8 mouse cellular contexts compared by ENCODE assay signal in genomic region chr5:38479908-38480725, GRCm38 (mm10). TPM values are rescaled to one million over a fixed set of nuclear protein-coding genes. Genes with fewer than 3 reads are reported as not detected.
DNase-seq lines count a peak whose midpoint lies in the region; ATAC-seq and TF ChIP-seq lines count a peak whose summit lies in the region.

No protein-coding gene starts in this region.

- no peaks in the 10 kb centered on the region for H3K9me3 ChIP-seq in heart, embryonic 11.5 days (replicated peaks; ENCODE audit: control insufficient read depth, low read length)
- no peaks in the 10 kb centered on the region for H3K9me3 ChIP-seq in lung, postnatal 0 days (ENCODE audit: low read length)

- TF ChIP-seq POLR2A in olfactory bulb, adult 2 months (IDR thresholded peaks at IDR 0.05; ENCODE audit: insufficient read depth, low read depth, low read length), result no peak

- peak; percentile 72 for DNase-seq in 3134 (ENCODE audit: extremely low read depth, insufficient read length, low spot score)
- peak; percentile 85 to 96 for DNase-seq in adrenal gland, adult (ENCODE audit: inconsistent age in 2 of 2, low spot score in 1 of 2)
- peak; percentile 65 for DNase-seq in embryo, embryonic 11 days
- DNase-seq in kidney, adult 9 months, result peak; percentile 95
- DNase-seq in lung, postnatal 0 days (ENCODE audit: low spot score), result peak; percentile 87
- DNase-seq in urinary bladder, postnatal 36 days (ENCODE audit: low spot score in 2 of 2), result peak; percentile 35 to 69

- no peak for TF ChIP-seq EP300 in lung, postnatal 0 days (IDR thresholded peaks at IDR 0.05)

- 30% methylated on average over 22 of the region's 22 CpGs for WGBS in heart, embryonic 11.5 days (ENCODE audit: insufficient replicate concordance)
- 12% methylated on average over 22 of the region's 22 CpGs for WGBS in lung, postnatal 0 days
- WGBS in olfactory bulb, adult 2 months, result 26% methylated on average over 22 of the region's 22 CpGs

- H3K4me3 ChIP-seq in heart, embryonic 11.5 days (ENCODE audit: low read depth, low read length), result peak overlapping the region; percentile 23
- H3K4me3 ChIP-seq in lung, postnatal 0 days (ENCODE audit: low read depth, low read length), result peak overlapping the region; percentile 42
- H3K4me3 ChIP-seq in olfactory bulb, adult 2 months (ENCODE audit: insufficient read depth, low read depth, low read length), result peak overlapping the region; percentile 42

- peaks cover 14% of the 10 kb centered on the region; the same call in 1 of the 2 replicates for H3K4me1 ChIP-seq in heart, embryonic 11.5 days (ENCODE audit: control insufficient read depth, insufficient read depth, low read length)
- 0 out of 2 replicates have a peak, but pooled peaks cover 3% of the 10 kb centered on the region for H3K4me1 ChIP-seq in lung, postnatal 0 days (ENCODE audit: insufficient read depth, low read depth, low read length)
- H3K4me1 ChIP-seq in olfactory bulb, adult 2 months (ENCODE audit: control insufficient read depth, insufficient read depth, low read length), result peaks cover 17% of the 10 kb centered on the region

- H3K4me2 ChIP-seq in heart, embryonic 11.5 days, result peak overlapping the region; percentile 67
- peak overlapping the region; percentile 71 for H3K4me2 ChIP-seq in lung, postnatal 0 days (replicated peaks; ENCODE audit: low read depth, low read length)

- H3K9ac ChIP-seq in heart, embryonic 11.5 days (ENCODE audit: low read depth, low read length), result peak overlapping the region; percentile 69
- H3K9ac ChIP-seq in lung, postnatal 0 days (replicated peaks; ENCODE audit: low read depth), result peak overlapping the region; percentile 34; the same call in 1 of the 2 replicates

- ATAC-seq in heart, embryonic 11.5 days (replicated peaks; ENCODE audit: insufficient number of reproducible peaks, low FRiP score, low TSS enrichment), result peak; percentile 52; the same call in 1 of the 2 replicates
- peak; percentile 91 for ATAC-seq in lung, postnatal 0 days

- H3K36me3 ChIP-seq in heart, embryonic 11.5 days (ENCODE audit: control insufficient read depth, insufficient read depth, low read length), result no peaks in the 10 kb centered on the region
- H3K36me3 ChIP-seq in lung, postnatal 0 days (ENCODE audit: insufficient read depth, low read length), result no peaks in the 10 kb centered on the region

- H3K27me3 ChIP-seq in heart, embryonic 11.5 days (ENCODE audit: control insufficient read depth, insufficient read depth, low read length), result peaks cover 3% of the 10 kb centered on the region
- no peaks in the 10 kb centered on the region for H3K27me3 ChIP-seq in lung, postnatal 0 days (replicated peaks; ENCODE audit: insufficient read depth, low read length)

- peak; percentile 25 for TF ChIP-seq CTCF in lung, postnatal 0 days (IDR thresholded peaks at IDR 0.05)
- no peak for TF ChIP-seq CTCF in olfactory bulb, adult 2 months (IDR thresholded peaks at IDR 0.05; ENCODE audit: insufficient read depth, low read depth, low read length)

- H3K27ac ChIP-seq in heart, embryonic 11.5 days (ENCODE audit: low read depth, low read length), result peak overlapping the region; percentile 29; the same call in 1 of the 2 replicates
- H3K27ac ChIP-seq in lung, postnatal 0 days (ENCODE audit: low read length), result peak overlapping the region; percentile 59
- peak overlapping the region; percentile 57 for H3K27ac ChIP-seq in olfactory bulb, adult 2 months (ENCODE audit: insufficient read depth, low read depth, low read length)

RNA-seq across cellular contexts. Expression of gene Slc2a9, which starts 22.8 kb away (rescaled TPM):
- 0.19 and 0.49 TPM in 2 replicates for polyA plus RNA-seq in heart, embryonic 11.5 days (2014; fragmentation: Nextera tagmentation; extraction: Ambion mirVana)
- 2.2 and 2.4 TPM in 2 replicates for polyA plus RNA-seq in lung, postnatal 0 days (2015; fragmentation: Nextera tagmentation; extraction: Ambion mirVana)
- polyA plus RNA-seq in olfactory bulb, adult 2 months (2012; ENCODE audit: insufficient read depth, insufficient read length, low replicate concordance, missing spikeins), result not detected in 2 replicates

Comparison
In these comparisons a context has a peak if more than half of its experiments do, and no peak if none do; other contexts are left out.
1. Peak in every context shown above with its lines: DNase-seq, ATAC-seq, H3K4me3 ChIP-seq and H3K27ac ChIP-seq.